Mouse (Mus musculus): ENCODE results near the gene Dffb. TPM values are rescaled to one million over a fixed set of nuclear protein-coding genes. Genes with fewer than 3 reads are reported as not detected.
"Not testable (repeated sequence)": the region's sequence is repeated elsewhere in the genome, so short reads cannot be mapped to it uniquely, and the experiment has no call there.

The Dffb gene
- polyA plus RNA-seq, 1 experiment from 2014 or later, result 12.4 TPM

DNA sequence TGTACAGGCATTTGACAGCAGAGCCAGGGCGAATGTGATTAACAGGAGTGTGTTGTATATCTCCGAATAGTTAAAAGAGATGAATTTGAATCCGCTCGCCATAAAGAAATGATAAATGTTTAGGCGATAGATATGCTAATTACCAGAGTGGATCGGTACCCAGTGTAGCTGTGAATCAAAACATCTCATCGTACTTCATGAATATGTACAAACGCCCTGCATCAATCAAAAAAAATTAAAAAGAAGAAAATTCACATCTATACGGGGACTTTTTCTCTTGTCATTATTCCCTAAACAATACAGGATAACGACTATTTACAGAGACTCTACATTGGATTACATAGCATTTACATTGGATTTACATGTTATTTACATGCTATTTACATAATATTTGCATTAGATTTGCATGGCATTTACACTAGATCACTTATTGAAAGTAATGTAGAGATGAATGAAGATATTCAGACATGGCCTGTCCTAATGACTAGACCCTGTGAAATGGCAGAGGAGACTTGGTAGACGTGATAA, 46.1 kb downstream of the Dffb start:
- H3K9me3 ChIP-seq, result no peaks in the 10 kb centered on the region
- H3K4me3 ChIP-seq, result no peak overlapping the region
- no peak overlapping the region for H3K27ac ChIP-seq
- no peaks in the 10 kb centered on the region for H3K4me1 ChIP-seq
- no peaks in the 10 kb centered on the region for H3K27me3 ChIP-seq
- no peaks in the 10 kb centered on the region for H3K36me3 ChIP-seq
- no peak for ATAC-seq (ENCODE audit: borderline replicate concordance, extremely low read depth, low FRiP score, low TSS enrichment)
- H3K9ac ChIP-seq, result no peak overlapping the region
- WGBS, result 80% methylated on average over 11 of the region's 11 CpGs
- no peak overlapping the region for H3K4me2 ChIP-seq

DNA sequence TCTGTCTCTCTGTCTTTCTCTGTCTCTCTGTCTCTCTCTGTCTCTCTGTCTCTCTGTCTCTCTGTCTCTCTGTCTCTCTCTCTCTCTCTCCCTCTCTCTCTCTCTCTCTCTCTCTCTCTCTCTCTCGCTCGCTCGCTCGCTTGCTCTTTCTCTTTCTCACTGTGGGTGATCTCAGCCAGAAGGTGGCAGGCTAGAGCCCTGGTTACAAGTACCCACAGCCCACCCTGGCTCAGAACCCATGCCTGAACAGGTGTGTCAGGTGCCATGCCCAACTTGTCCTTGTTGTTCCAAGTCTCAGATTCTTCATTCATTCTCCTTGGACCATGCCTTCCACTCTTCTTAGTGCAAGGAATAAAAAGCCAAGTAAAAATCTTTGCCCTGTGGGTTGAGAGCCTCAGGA, 52.8 kb downstream of the Dffb start:
- not testable (repeated sequence) for H3K4me3 ChIP-seq; H3K9ac ChIP-seq; ATAC-seq (ENCODE audit: borderline replicate concordance, extremely low read depth, low FRiP score, low TSS enrichment); H3K27ac ChIP-seq; H3K27me3 ChIP-seq; H3K4me2 ChIP-seq; H3K36me3 ChIP-seq; H3K4me1 ChIP-seq; H3K9me3 ChIP-seq
- 35% methylated on average over 4 of the region's 4 CpGs for WGBS

DNA sequence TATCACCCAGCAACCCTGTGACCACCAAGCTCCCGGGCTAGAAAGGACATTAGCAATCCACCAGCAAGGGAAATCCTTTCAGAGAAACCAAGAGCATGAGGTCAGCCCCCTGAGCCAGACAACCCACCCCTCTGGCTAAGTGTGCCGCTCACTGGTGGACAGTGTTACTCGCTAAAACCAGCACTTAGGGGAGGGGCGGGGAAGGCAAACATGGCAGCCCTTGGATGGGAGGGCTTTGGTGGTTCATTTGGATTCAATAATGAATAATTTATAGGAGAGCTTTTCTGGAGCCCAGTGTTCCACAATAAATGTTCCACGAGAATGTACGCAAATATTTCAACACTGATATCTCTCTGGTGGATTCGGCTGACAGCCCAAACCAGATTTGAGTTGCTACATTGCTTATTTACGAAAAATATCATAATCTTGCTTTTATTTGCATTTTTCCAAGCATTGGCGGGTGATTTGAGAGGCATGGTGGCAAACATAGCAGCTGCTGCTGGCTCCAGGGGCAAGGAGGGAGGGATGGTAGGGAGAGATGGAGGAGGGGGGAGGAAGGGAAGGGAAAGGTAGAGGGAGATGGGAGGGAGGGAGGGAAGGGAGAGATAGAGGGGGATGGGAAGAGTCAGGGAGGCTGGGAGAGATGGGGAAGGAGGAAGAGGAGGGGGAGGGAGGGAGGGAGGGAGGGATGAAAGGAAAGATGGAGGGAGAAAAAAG, 54.3 kb downstream of the Dffb start:
- no peaks in the 10 kb centered on the region for H3K9me3 ChIP-seq
- no peaks in the 10 kb centered on the region for H3K4me1 ChIP-seq
- no peak overlapping the region for H3K4me2 ChIP-seq
- H3K27me3 ChIP-seq, result no peaks in the 10 kb centered on the region
- no peaks in the 10 kb centered on the region for H3K36me3 ChIP-seq
- H3K27ac ChIP-seq, result no peak overlapping the region
- no peak for ATAC-seq (ENCODE audit: borderline replicate concordance, extremely low read depth, low FRiP score, low TSS enrichment)
- no peak overlapping the region for H3K9ac ChIP-seq
- WGBS, result 58% methylated on average over 9 of the region's 9 CpGs
- H3K4me3 ChIP-seq, result no peak overlapping the region

DNA sequence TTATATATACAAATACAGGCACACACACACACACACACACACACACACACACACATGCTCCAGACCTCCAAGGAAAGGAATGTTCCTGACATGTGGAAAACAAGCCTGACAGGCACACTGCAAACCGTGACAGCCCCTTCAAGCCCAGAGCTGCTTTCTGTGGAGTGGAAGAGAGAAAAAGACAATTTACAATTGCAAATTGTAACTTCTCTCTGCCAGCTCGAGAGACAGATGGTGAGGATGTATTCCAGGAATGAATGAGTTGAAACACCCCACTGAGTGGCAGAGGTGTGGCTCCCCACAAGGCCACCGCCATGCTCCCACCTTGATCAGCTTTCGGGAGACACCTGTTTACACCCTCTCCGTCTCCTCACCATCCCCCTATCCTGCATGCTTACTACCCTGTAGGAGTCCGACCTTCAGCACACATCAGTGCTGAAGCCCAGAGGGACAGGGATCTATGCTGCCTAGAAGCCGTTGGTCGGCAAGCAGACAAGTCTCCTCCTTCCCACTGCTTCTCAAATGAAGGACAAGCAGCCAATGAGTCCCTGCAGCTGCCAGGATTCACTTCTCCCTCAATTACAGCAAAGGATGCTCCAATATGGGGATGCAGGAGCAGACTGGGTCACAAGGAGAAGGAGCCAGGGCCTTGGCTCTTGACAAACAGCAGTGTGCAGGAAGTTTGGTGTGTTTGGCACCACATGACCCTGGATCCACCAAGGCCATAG, 57.0 kb downstream of the Dffb start:
- Histone ChIP-seq H3K4me1 (no peaks in the 10 kb centered on the region), H3K9ac (no peak overlapping the region), H3K4me3 (no peak overlapping the region), H3K27ac (no peak overlapping the region), H3K36me3 (no peaks in the 10 kb centered on the region), H3K9me3 (no peaks in the 10 kb centered on the region), H3K4me2 (no peak overlapping the region), H3K27me3 (no peaks in the 10 kb centered on the region)
- WGBS, result 33% methylated on average over 8 of the region's 8 CpGs
- ATAC-seq (ENCODE audit: borderline replicate concordance, extremely low read depth, low FRiP score, low TSS enrichment), result no peak

Other genes with a start within 250 kb of the Dffb start
- 84.1 and 90.0 TPM in 2 replicates for gene A430005L14Rik, start 17.9 kb downstream of the Dffb start, polyA plus RNA-seq (2015; fragmentation: Nextera tagmentation; extraction: Ambion mirVana)
- 16.8 and 18.0 TPM in 2 replicates for gene Cep104, start 68 bp upstream of the Dffb start, polyA plus RNA-seq (2015; fragmentation: Nextera tagmentation; extraction: Ambion mirVana)
- gene Lrrc47, start 36.6 kb upstream of the Dffb start, polyA plus RNA-seq (2015; fragmentation: Nextera tagmentation; extraction: Ambion mirVana), result 18.0 and 19.5 TPM in 2 replicates
- gene Smim1, start 51.1 kb upstream of the Dffb start, polyA plus RNA-seq (2015; fragmentation: Nextera tagmentation; extraction: Ambion mirVana), result 28.9 and 39.3 TPM in 2 replicates
- gene Ccdc27, start 67.6 kb upstream of the Dffb start, polyA plus RNA-seq (2015; fragmentation: Nextera tagmentation; extraction: Ambion mirVana), result not detected in 2 replicates
- gene Trp73, start 165.1 kb upstream of the Dffb start, polyA plus RNA-seq (2015; fragmentation: Nextera tagmentation; extraction: Ambion mirVana), result 1.6 and 1.8 TPM in 2 replicates
- gene Wrap73, start 167.2 kb upstream of the Dffb start, polyA plus RNA-seq (2015; fragmentation: Nextera tagmentation; extraction: Ambion mirVana), result 39.5 and 41.7 TPM in 2 replicates
- gene Tprgl, start 185.5 kb upstream of the Dffb start, polyA plus RNA-seq (2015; fragmentation: Nextera tagmentation; extraction: Ambion mirVana), result 141 and 143 TPM in 2 replicates
- gene Megf6, start 195.6 kb upstream of the Dffb start, polyA plus RNA-seq (2015; fragmentation: Nextera tagmentation; extraction: Ambion mirVana), result 20.9 and 23.3 TPM in 2 replicates

Measured in lung, embryonic 15.5 days (tissue).